Mouse (Mus musculus): ENCODE measurements around the gene Cxcr6.

DNA sequence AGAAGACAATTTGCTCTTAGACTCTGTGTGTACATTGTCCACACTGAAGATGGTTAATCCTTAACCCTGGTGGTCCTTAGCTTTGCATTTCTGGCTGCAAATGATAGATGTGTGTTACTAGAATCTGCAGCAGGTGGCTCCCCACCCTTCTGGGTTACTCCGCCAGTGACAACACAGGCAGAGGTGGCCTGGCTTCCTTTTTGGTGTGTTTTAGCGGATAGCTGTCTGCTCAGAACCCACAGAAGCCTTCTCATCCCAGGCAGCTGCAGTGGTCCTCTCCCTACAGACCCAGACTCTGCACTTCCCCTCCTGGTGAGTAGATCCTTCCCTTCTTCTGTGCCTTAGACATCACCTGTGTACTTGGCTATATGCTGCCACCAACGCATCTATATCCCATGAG is 39.3 kb upstream of the Cxcr6 start:
- TF ChIP-seq CHD2 (IDR thresholded peaks at IDR 0.05; ENCODE audit: low read depth, low read length) (no peak), ZC3H11A (IDR thresholded peaks at IDR 0.05; ENCODE audit: borderline replicate concordance, low read depth, low read length) (no peak), HCFC1 (IDR thresholded peaks at IDR 0.05; ENCODE audit: borderline replicate concordance, insufficient read depth, low read length) (no peak), ZNF384 (IDR thresholded peaks at IDR 0.05; ENCODE audit: low read depth, low read length) (no peak), MAFK (IDR thresholded peaks at IDR 0.05; ENCODE audit: insufficient read depth, low read depth, low read length) (no peak)

Data from ES-E14 (cell line).